Mouse (Mus musculus) frontal cortex, adult 2 months (tissue): ENCODE measurements around the gene Plekhg5. TPM values are rescaled to one million over a fixed set of nuclear protein-coding genes. Genes with fewer than 3 reads are reported as not detected.

ENCODE experiments used
- DNase-seq, 2 experiments: peaks; one replicate each; pipeline ENCODE4 v3.0.0; 2022; ENCODE audit warnings: low spot score in 1 of 2; ENCODE audit errors: extremely low spot score in 1 of 2
- polyA plus RNA-seq: library from polyadenylated mRNA; depleted of rRNA; stranded (reverse); fragments of >200 nt; gene quantifications from 2 replicates; pipeline ENCODE4 v1.2.3, GENCODE M21; 2012

The Plekhg5 gene
- polyA plus RNA-seq, 1 experiment, result 49.7 TPM

DNA sequence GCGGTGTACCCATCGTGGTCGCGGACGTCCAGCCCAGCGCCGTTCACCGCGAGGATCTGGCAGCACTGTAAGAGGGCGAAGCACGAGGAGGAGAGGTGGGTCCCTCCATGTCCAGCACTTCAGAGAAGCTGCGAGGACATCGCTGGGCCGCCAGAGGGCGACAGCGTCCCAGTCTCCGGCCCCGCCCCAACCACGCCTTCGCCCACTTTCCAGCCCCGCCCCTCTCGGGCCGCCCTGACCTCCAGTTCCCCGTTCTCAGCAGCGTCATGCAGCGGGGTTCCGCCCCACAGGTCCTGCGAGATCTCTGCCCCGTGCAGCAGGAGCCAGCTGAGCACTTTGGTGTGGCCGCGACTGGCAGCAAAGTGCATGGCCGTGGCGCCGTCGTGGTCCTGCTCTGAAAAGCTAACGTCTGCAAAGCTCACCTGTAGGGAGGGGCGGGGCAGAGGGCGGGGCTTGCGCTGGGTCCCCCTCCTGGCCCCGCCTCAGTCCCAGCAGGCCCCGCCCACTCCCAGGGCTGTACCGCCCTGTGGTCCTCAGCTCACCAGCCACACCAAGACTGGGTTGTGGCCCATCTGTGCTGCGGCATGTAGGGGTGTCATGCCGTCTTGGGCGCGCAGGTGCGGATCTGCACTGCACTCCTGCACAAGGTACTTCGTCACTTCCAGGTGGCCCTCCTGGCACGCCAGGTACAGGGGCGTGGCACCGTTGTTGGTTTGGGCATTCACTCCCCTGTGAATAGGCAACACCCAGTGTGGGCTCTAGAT is 66.4 kb downstream of the Plekhg5 start:
- DNase-seq, result peak in 1 of 2 experiments; percentile 76

DNA sequence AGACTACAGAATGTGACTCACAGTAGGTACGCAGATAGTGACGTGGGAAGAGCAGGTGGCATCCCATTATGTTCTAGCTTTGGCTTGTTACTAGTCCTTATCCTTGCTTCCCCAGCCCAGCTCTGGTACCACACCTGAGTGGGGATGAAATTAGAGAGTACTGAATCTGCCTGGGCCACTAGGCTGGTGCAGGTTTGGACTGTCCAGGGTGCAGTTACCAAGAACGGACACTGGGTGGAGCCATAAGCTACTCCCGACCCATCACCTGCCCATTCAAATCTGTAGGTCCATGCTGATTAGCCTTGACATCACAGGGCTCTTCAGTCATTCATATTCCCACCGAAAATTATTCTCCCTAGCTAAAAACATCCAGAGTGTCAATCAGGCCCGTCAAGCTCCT is 68.1 kb downstream of the Plekhg5 start:
- peak in 1 of 2 experiments; percentile 52 for DNase-seq

DNA sequence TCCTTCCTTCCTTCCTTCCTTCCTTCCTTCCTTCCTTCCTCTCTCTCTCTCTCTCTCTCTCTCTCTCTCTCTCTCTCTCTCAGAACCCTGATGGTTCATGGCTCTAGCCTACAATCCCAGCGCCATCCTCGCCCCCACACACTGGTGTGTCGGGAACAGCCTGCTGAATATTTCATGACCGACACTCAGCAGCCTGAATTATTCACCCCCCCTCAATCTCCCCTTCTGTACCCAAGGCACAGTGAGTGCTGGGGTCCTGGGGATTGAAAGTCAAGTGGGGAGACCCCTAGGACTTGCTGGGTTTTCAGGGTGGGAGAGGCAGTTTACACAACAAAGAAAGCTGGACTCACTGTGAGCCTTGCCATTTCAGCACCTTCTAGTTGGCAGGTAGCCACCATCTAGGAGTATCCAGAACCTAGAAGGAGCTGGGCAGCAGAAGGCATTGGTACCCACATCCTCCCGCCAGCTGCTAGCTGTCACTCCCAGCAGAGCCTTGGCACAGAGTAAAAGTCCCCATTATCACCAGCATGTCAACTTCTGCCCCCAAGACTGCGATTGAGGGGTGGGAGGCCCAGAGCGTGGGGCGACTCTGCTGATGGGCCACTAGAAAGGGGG is 69.3 kb downstream of the Plekhg5 start:
- DNase-seq, result peak in 1 of 2 experiments; percentile 62

DNA sequence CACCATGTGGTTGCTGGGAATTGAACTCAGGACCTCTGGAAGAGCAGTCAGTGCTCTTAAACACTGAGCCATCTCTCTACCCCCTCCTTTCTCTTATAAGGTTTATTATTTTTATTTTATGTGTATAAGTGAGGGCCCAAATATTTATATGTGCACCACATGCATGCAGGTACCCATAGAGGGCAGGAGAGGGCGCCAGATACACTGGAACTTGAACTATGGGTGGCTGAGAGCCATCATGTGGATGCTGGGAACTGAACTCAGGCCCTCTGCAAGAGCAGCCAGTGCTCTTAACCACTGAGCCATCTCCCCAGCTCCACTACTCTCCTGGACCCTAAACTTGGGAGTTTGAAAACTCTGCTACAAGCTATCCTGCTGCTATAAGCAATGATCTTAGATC is 71.3 kb downstream of the Plekhg5 start:
- DNase-seq, result no peak

DNA sequence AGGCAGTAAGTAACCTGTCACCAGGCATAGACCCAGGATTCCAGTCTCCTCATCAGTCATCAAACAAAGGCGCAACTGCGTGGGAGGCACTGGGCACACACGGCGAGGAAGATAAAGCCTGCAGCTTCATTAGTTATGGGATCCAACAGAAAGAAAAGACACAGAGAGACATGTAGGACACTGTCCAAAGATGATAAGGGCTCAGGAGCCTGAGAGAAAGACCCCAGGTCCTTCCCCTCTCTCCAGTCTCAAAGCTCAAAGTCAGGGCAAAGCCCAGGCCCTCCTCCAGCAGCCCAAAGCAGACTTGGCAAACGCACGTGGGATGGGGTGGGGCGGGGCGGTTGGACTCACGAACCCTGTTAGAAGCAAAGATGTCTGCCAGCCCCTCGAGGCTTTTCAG is 73.2 kb downstream of the Plekhg5 start:
- DNase-seq, result no peak

DNA sequence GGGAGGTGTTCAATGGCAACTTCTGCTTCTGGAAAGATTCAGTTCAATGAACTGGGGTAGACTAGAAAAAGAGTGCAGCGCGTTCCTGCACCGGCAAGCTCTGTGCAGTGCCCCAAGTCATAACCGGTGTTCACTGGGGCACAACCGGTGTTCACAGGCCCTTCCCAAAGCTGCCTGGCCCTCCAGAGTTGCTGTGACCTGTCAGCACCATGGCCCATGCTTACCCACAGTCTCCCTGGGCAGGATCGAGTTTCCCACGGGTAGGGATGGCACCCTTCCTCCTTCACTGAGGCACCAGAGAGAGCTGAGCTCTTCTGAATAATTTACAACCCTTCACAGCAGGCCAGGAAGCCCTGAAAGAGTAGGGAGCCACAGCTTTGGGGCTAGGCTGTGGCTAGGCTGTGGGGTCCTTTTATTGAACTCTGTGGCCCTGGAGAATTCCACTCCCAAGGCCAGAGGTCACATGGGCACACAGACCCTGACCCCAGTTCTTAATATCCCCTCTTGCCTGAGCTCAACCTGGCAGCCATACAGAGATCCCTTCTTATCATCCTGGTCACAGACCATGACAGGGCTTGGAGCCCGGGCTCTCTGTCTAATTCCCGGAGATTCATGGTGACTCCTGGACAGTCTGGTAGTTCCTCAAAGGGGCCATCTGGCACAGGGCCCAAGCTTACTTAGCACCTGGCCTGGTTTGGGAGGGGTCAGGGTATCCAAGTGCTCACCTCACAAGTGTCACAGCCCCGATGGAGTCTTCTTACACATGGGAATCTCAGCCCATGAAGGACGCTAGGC is 73.9 kb downstream of the Plekhg5 start:
- no peak for DNase-seq

DNA sequence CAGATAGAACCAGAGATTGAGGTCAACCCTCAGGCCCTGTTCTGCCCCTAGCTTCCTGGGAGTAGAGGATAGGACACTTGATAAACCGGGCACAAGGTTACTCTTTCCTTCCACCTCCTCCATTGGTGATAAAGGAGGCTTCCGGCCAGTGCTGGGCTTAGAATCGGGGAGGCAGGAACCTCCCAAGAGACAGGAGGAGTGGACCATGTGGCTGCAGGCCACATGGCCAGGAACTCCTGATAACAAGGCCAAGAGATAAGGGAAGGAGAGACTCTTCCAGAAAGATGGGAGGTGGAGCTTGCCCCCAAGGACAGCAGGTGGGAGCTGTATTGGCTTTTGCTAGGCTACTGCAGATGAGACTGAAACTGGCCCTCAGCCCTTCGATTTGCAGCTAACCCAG is 78.2 kb downstream of the Plekhg5 start:
- no peak for DNase-seq

DNA sequence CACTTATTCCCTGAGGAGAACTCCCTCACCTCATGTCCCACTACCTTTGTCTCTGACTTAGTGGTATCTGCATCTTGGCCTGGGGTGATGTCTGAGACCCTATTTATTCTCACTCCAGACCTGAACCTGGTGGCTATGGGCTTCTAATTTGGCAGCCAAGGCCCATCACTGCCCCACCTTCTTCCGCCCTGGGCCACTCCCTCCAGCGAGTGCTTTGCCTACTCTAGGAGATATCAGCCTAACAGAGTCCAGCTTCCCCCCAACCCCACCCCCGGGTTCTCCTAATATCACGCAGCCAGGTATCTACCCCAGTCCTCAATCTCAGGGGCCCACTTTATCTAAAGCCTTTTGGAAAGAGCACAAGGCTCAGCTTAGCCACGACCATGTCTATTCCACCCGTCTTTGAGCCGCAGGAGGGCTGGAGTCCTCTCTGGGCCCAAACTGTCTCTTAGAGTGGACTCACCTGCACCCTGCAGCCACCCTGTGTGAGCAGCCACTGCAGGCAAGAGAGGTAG is 79.2 kb downstream of the Plekhg5 start:
- DNase-seq, result no peak

DNA sequence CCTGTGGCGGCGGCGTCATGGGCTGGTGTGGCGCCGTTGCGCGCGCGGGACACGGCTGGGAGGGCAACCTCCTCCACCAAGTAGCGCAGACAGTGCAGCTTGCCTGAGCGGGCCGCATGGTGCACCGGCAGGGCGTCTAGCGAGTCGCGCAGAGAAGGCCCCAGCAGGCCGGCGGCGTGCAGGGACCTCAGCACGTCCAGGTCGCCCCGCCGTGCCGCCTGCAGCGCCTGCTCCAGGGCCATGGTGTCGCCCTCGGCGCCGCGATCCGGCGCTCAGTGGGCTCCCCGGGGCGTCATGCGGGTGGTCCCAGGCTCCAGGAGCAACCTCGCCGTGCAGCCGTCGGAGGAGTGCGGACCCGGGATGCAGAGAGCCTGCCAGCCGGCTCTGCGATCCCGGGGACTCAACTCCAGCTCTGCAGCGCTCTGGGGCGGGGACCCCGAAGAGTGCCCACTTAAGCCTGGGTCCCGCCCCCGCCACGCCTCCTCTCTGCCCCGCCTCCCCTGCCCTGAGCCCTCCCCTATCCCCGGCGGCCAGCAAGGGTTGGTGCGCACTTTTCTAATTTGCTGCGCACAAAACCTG is 79.8 kb downstream of the Plekhg5 start, which contains the start of gene Espn:
TSS of gene Espn (minus strand) at position 406 of the 579 bp plus-strand sequence.
- no peak for DNase-seq

DNA sequence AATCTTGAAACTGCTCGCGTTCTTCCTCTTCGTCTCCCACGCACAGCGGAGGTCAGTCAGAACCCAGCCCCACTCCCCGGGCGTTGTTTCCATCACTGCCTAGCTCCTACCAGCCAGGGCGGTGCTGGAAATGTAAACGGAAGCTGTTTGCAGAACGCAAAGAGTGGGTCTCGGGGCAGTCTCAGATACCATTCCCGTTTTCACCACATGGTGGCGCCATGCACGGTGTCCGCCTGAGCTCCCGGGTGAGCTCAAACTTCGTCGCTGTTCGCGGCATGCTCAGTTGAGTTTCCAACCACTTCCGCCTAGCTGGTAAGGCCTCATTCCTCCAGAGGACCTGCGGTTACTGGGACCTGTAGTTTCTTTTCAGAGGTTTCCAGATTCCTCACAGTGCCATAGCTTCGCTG is 81.5 kb downstream of the Plekhg5 start:
- peak in 1 of 2 experiments; percentile 87 for DNase-seq

DNA sequence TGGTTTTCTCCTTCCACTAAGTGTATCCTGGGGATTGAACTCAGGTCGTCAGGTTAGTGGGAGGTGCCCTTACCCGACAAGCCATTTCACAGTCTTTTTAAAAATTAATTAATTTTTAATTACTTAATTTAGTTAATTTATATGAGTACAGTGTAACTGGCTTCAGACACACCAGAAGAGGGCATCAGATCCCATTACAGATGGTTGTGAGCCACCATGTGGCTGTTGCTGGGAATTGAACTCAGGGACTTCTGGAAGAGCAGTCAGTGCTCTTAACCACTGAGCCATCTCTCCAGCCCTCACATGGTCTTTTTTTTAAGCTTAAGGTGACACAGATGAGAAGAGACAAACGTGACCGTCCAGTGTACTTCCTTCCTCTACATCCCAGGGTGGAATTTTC is 82.7 kb downstream of the Plekhg5 start:
- DNase-seq, result no peak

DNA sequence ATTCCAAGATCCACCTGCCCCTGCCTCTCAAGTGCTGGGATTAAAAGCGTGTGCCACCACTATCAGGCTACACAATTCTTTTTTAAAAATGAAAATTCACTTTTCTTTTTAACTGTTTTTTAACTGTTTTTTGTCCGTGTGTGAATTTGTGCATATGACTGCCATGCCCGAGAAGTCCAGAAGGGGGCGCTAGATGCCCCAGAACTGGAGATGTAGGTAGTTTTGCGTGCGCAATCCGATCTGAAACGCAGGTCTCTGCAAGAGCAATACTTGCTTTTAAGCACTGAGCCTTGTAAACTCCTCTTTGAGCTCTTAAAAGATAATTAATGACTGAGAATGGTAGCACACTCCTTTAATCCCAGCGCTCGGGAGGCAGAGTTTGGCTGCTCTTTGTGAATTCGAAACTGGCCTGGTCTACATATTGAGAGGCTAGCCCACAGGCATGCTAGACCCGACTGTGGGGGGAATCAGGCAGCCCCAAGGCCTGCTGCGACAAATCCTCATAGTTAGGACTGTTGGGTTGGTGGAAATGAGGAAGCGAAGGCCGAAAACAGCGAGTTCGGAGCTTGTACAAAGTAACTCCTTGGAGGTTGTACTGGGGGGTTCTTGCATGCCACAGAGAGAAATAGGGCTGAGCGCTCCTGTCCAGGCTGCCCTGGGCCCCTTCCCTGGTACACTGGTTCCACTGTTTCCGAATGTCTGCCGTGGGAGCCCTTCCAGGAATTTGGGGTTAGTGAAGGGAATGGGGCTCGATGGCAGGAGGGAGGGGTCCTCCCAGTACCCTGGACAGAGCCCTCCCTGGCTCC is 85.7 kb downstream of the Plekhg5 start:
- peak in 1 of 2 experiments; percentile 72 for DNase-seq

DNA sequence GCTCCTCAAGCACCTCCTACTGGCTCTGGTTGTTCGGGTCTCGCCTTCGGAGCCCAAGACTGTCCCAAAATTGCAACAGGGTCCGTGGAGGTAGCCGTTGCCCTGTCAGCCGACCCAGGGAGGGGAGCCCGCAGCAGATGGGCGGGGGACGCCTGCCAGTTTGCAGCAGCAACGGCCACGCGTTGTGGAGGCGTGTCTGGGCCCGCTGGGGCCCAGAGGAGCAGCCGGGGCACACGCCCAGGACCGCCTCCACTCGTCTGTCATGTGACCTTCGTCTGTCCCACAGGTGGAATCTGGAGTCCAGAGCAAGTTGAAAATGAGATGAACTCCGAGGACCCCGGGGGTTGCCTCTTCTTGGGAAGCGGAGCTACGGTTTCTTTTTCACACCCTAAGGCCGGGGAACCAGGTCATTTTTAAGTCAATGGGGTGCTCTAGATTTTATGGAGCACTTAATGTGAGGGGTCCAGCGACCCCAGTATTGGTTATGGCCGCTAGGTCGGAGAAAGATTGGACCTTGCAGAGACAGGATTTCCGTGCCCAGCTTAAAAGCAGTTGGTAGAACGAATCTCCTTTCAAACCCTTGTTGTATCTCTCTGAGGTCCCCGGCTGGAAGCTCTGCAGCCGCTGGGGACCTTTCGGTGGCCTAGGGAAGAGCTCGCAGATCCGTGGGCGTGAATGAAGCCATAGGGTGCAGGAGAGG is 86.4 kb downstream of the Plekhg5 start, which contains the start of gene Hes2:
TSS of gene Hes2 (plus strand) at position 283 of the 700 bp plus-strand sequence.
- DNase-seq, result no peak

DNA sequence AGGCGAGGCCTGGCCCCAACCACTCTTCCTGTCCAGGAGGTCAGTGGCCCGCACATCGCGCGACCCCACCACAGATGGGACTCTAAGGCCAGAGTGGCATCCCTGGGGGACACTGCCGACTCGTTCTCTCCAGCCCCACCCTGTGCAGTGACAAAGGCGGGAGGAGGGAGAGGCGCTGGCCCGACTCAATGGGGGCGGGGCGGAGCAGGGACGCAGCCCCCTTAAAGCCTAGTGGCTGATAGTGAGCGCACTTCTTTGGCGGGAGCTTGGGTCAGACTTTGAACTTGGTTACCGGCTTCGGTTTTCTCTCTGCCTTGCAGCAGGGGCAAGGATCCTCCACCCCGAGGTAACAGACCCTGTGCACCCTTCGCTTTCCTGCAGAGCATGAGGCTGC is 87.0 kb downstream of the Plekhg5 start:
- DNase-seq, result no peak

DNA sequence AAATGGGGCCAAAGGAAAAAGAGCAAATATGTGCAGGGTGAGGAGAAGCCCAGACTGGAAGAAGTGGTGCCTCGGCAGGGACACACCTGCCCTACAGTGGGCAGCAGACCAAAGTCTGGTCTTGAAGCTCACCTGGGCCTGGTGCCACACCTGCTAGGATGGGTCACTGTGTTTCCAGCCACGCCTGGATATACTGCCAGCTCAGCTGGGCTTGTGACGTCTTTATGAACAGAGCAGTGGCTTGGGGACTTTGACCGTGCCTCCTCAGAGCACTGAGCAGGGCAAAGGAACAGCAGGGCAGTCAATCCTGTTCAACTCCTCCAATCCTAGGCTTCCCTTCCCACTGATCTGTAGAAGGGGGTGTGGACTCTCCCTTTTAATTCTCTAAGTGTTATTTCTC is 88.5 kb downstream of the Plekhg5 start:
- DNase-seq, result no peak

DNA sequence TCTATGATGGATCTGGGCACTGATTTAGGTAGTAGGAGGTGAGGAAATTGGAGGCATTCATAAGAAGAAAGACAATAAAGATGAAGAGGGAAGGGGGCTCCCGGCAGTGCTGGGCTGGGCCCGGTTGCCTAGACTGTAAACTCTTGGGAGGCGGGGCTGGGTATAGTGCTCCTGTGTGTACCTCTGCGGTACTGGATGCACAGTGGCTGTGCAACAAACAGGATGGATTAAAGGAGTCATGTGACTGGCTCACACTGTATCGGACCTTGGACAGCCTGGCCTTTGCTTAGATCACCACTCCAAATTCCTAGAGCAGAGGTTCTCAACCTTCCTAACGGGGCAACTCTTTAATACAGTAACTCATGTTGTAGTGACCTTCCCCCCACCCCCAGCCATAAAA is 89.3 kb downstream of the Plekhg5 start:
- no peak for DNase-seq

DNA sequence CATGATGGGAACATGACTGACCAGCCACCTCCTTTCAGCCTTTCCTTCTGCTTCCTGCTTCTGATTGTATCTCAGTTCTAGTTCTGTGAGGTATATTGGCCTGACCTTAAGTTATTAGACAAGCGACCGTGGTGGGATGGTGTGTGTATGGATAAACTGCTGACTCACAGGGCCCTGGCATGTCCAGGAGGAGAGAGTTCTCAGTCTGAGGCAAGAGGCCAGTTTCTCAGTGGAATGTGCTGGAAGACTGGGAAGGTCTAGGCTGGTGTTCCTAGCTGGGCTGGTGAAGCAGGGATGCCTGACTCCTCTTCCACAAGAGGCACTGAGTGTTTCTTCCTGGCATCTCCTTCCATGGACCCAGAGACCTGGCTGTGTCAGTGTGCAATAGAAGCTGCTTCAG is 90.5 kb downstream of the Plekhg5 start:
- DNase-seq, result no peak
